Mouse (Mus musculus) brown adipose tissue, adult 24 weeks (tissue): ENCODE results near the gene Lmo3. TPM values are rescaled to one million over a fixed set of nuclear protein-coding genes. Genes with fewer than 3 reads are reported as not detected.

Source experiments
- H3K27ac ChIP-seq: fragments of 200-500 bp; replicated peaks from 2 replicates; pipeline ENCODE4 v1.5.1; 2012; ENCODE audit warnings: low read depth, mild to moderate bottlenecking, low read length
- H3K4me1 ChIP-seq: fragments of 200-500 bp; 2 replicates; pipeline ENCODE4 v1.6.1; 2012; ENCODE audit warnings: low read length, mixed read lengths; ENCODE audit not compliant: control insufficient read depth, insufficient read depth, insufficient read length
- H3K4me3 ChIP-seq: fragments of 200-500 bp; 2 replicates; pipeline ENCODE4 v1.5.1; 2012; ENCODE audit warnings: low read depth, mild to moderate bottlenecking, low read length, moderate library complexity; ENCODE audit not compliant: insufficient read depth
- polyA plus RNA-seq: library from polyadenylated mRNA; stranded (reverse); fragments of >200 nt; gene quantifications from 2 replicates; pipeline ENCODE4 v1.2.4, GENCODE M21; 2012; ENCODE audit not compliant: missing spikeins, insufficient read depth, insufficient read length

The Lmo3 gene
- polyA plus RNA-seq, 1 experiment: not detected

GRCm38 (mm10) chr6:138469204-138469603 is 112.6 kb downstream of the Lmo3 start:
- Histone ChIP-seq H3K4me1 (no peaks in the 10 kb centered on the region), H3K27ac (no peak overlapping the region), H3K4me3 (no peak overlapping the region)

- no peak overlapping the region for H3K4me3 ChIP-seq
- no peaks in the 10 kb centered on the region for H3K4me1 ChIP-seq
- H3K27ac ChIP-seq: no peak overlapping the region
Observed at GRCm38 (mm10) chr6:138444515-138445048, 137.2 kb downstream of the Lmo3 start.

GRCm38 (mm10) chr6:138437351-138437750 is 144.4 kb downstream of the Lmo3 start:
- Histone ChIP-seq H3K4me3 (no peak overlapping the region), H3K4me1 (no peaks in the 10 kb centered on the region), H3K27ac (no peak overlapping the region)

- H3K27ac ChIP-seq: no peak overlapping the region
- no peak overlapping the region for H3K4me3 ChIP-seq
- H3K4me1 ChIP-seq: no peaks in the 10 kb centered on the region
Observed at GRCm38 (mm10) chr6:138436813-138437212, 145.0 kb downstream of the Lmo3 start.

GRCm38 (mm10) chr6:138427394-138427793 is 154.4 kb downstream of the Lmo3 start:
- no peak overlapping the region for H3K27ac ChIP-seq
- H3K4me3 ChIP-seq: no peak overlapping the region
- H3K4me1 ChIP-seq: no peaks in the 10 kb centered on the region

GRCm38 (mm10) chr6:138426894-138427293 is 154.9 kb downstream of the Lmo3 start:
- Histone ChIP-seq H3K27ac (no peak overlapping the region), H3K4me3 (no peak overlapping the region), H3K4me1 (no peaks in the 10 kb centered on the region)

GRCm38 (mm10) chr6:138424514-138425225 is 157.1 kb downstream of the Lmo3 start:
- Histone ChIP-seq H3K4me1 (no peaks in the 10 kb centered on the region), H3K4me3 (no peak overlapping the region), H3K27ac (no peak overlapping the region)

GRCm38 (mm10) chr6:138422671-138423321 is 159.0 kb downstream of the Lmo3 start:
- H3K4me3 ChIP-seq: no peak overlapping the region

GRCm38 (mm10) chr6:138421931-138422531 is 159.7 kb downstream of the Lmo3 start:
- no peaks in the 10 kb centered on the region for H3K4me1 ChIP-seq
- no peak overlapping the region for H3K27ac ChIP-seq
- H3K4me3 ChIP-seq: no peak overlapping the region

More at GRCm38 (mm10) chr6:138422671-138423321, 159.0 kb downstream of the Lmo3 start:
- Histone ChIP-seq H3K27ac (no peak overlapping the region), H3K4me1 (no peaks in the 10 kb centered on the region)

- no peak overlapping the region for H3K27ac ChIP-seq
- no peak overlapping the region for H3K4me3 ChIP-seq
- no peaks in the 10 kb centered on the region for H3K4me1 ChIP-seq
Observed at GRCm38 (mm10) chr6:138421191-138421613, 160.6 kb downstream of the Lmo3 start.

- Histone ChIP-seq H3K4me3 (no peak overlapping the region), H3K27ac (no peak overlapping the region), H3K4me1 (no peaks in the 10 kb centered on the region)
Observed at GRCm38 (mm10) chr6:138420536-138420891, 161.3 kb downstream of the Lmo3 start.

- no peak overlapping the region for H3K27ac ChIP-seq
- no peaks in the 10 kb centered on the region for H3K4me1 ChIP-seq
- no peak overlapping the region for H3K4me3 ChIP-seq
Observed at GRCm38 (mm10) chr6:138419871-138420535, 161.8 kb downstream of the Lmo3 start.

- Histone ChIP-seq H3K4me1 (no peaks in the 10 kb centered on the region), H3K4me3 (no peak overlapping the region), H3K27ac (no peak overlapping the region)
Observed at GRCm38 (mm10) chr6:138412075-138412474, 169.7 kb downstream of the Lmo3 start.

GRCm38 (mm10) chr6:138402031-138402430 is 179.7 kb downstream of the Lmo3 start:
- no peak overlapping the region for H3K27ac ChIP-seq
- H3K4me3 ChIP-seq: no peak overlapping the region
- H3K4me1 ChIP-seq: no peaks in the 10 kb centered on the region

- no peak overlapping the region for H3K27ac ChIP-seq
- H3K4me1 ChIP-seq: no peaks in the 10 kb centered on the region
- no peak overlapping the region for H3K4me3 ChIP-seq
Observed at GRCm38 (mm10) chr6:138398836-138399235, 182.9 kb downstream of the Lmo3 start.
